Mouse (Mus musculus) small intestine, adult 2 months (tissue): Measurements from ENCODE around the gene Gm20388.

Experiments used
- CTCF ChIP-seq: fragments of 200-500 bp; IDR thresholded peaks from 2 replicates; pipeline ENCODE4 v1.5.1; 2012; ENCODE audit warnings: low read depth, mild to moderate bottlenecking, control low read depth, inconsistent platforms, low read length, moderate library complexity, mixed read lengths; ENCODE audit not compliant: insufficient replicate concordance, insufficient read length; ENCODE audit errors: extremely low read depth
- POLR2A ChIP-seq: fragments of 200-500 bp; IDR thresholded peaks from 2 replicates; pipeline ENCODE4 v1.6.1; 2012; ENCODE audit warnings: low read depth, mild to moderate bottlenecking, control low read depth, inconsistent platforms, low read length, moderate library complexity

DNA sequence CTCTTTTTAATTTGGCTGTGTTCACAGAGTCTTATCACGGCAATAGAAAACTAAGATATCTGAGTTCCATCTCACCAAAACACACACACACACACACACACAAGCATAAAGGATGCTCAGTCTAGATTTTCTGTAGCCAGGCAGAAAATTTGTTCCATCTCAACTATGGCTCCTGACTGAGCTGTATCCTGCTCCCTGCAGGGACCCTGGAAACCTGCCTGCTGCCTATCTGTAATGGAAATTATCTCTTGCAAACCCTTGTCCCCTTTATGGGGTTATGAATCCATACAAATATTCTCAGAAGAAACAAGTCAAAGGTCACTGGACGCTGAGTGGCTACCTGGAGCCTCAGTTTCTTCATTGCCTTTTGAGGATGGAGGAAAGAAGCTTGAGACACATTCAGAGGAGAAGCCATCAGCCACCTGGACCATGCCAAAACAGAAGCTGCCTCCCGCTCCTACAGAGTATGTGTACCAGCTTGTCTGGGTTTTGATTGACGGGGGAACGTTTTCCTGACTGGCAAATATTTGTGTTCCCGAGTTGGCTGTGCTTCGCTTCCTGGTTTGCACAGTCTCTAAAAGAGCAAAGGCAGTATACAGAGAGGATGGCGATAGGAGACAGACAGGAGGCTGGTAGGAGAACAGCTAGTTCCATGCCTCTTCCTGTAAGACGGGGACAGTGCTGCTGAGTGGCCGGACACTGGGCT is 681.1 kb downstream of the Gm20388 start:
- TF ChIP-seq POLR2A, result no peak
- TF ChIP-seq CTCF, result no peak
